Mouse (Mus musculus): Measurements from ENCODE around the gene Usp37.

The Usp37 gene

GRCm38 (mm10) chr1:74452611-74453045 lies 91.5 kb downstream of the Usp37 start:
- DNase-seq = peak; percentile 5

- no peak for DNase-seq
Measured at GRCm38 (mm10) chr1:74444538-74444937, 99.5 kb downstream of the Usp37 start.

- no peak for DNase-seq
Measured at GRCm38 (mm10) chr1:74439166-74439876, 104.8 kb downstream of the Usp37 start.

- DNase-seq = no peak
Measured at GRCm38 (mm10) chr1:74437702-74438427, 106.2 kb downstream of the Usp37 start.

- no peak for DNase-seq
Measured at GRCm38 (mm10) chr1:74435563-74435962, 108.5 kb downstream of the Usp37 start.

- DNase-seq = no peak
Measured at GRCm38 (mm10) chr1:74434596-74434995, 109.5 kb downstream of the Usp37 start.

GRCm38 (mm10) chr1:74433220-74433619 lies 110.9 kb downstream of the Usp37 start:
- DNase-seq = no peak

- no peak for DNase-seq
Measured at GRCm38 (mm10) chr1:74425845-74426244, 118.2 kb downstream of the Usp37 start.

- DNase-seq = no peak
Measured at GRCm38 (mm10) chr1:74423147-74423546, 120.9 kb downstream of the Usp37 start.

- no peak for DNase-seq
Measured at GRCm38 (mm10) chr1:74419440-74419794, 124.7 kb downstream of the Usp37 start.

GRCm38 (mm10) chr1:74418747-74419439 lies 125.2 kb downstream of the Usp37 start:
- peak; percentile 14 for DNase-seq

GRCm38 (mm10) chr1:74415143-74415542 lies 128.9 kb downstream of the Usp37 start:
- DNase-seq = peak; percentile 13

- DNase-seq = no peak
Measured at GRCm38 (mm10) chr1:74412711-74413110, 131.4 kb downstream of the Usp37 start.

GRCm38 (mm10) chr1:74411753-74412325 lies 132.2 kb downstream of the Usp37 start:
- DNase-seq = no peak

GRCm38 (mm10) chr1:74408589-74409504 lies 135.2 kb downstream of the Usp37 start, which contains the start of gene Vil1:
Gene Vil1, plus strand, starts transcription at chr1:74409376.
- DNase-seq = no peak

- no peak for DNase-seq
Measured at GRCm38 (mm10) chr1:74404206-74404605, 139.9 kb downstream of the Usp37 start.

GRCm38 (mm10) chr1:74401015-74401702 lies 142.9 kb downstream of the Usp37 start:
- DNase-seq = no peak

GRCm38 (mm10) chr1:74400531-74400930 lies 143.6 kb downstream of the Usp37 start:
- DNase-seq = no peak

GRCm38 (mm10) chr1:74397919-74398451 lies 146.1 kb downstream of the Usp37 start:
- peak; percentile 76 for DNase-seq

GRCm38 (mm10) chr1:74397268-74397918 lies 146.7 kb downstream of the Usp37 start:
- peak; percentile 96 for DNase-seq
